Mouse (Mus musculus) cerebellum, adult 9-11 months (tissue): ENCODE data around the gene Atp5d.

ENCODE experiments used
- DNase-seq: peaks from one replicate; pipeline ENCODE4 v3.0.0; 2022

Gene Atp5d

DNA sequence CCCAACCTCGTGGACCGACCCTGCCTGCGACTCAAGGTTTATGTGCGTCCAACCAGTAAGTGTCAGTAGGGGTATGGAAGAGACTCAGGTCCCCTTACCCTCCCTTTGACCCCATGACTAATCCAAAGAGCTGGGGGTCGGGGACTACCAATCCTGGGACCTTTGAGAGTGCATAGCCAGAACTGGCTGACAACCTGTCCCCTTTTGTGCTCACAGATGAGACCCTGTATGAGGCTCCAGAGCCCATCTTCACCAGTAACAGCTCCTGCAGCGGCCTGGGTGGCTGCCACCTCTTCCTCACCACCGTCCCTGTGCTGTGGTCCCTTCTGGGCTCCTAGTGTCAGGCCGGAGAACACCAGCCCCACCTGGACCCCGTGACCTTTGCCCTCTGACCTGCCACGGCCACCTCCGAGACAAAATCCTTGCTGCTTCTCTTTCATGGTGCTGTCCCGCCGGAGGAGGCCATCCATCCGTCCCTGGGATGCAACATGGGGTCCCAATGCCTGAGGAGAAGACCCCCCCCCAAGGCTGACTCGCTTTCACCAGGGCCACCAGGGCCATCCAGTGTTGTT lies 50.1 kb downstream of the Atp5d start:
- peak; percentile 41 for DNase-seq

DNA sequence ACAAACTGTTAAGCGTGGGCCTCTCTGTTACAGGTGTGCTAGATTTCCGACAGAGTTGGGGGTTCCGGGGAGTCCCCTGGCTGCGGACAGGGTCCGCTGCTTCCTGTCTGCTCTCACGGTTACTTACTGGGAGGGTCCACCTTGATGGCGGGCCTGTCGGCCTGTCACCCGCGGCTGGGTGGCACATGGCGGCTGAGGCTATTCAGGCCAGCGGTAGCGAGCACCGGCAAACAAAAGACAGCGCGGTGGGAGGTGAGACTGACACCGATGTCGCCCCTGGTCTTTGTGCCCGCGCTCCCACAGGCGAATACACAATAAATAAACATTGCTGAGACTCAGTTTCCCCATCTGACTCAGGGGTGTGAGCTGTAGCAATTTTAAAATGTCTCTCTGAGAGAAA lies 51.6 kb downstream of the Atp5d start:
- DNase-seq: peak; percentile 21

DNA sequence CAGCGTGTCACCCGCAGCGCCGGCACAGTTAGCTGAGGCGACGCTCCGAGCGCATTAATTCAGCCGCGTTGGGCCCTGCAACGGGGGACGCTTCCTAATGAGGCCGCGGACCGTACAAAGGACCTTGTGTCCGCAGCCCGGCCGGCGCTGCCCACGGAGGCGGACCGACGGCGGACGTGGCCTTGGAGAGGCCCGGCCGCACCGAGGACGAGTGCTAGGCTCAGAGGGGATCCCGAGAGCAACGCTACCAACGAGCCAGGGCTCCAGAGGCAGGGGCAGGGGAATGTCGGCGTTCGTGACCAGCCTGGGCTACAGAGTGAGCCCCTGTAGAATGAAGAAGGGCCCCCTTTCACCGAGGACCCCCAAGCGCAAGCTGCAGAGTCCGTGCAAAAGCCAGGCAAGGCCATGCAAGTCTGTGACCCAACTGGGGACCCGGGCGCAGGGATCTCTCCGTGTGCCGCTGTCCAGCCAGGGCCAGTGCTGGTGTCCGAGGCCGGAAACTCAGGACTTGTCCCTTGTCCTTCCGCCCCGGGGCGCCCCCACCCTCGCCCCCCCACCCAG lies 52.1 kb downstream of the Atp5d start:
- peak; percentile 44 for DNase-seq

DNA sequence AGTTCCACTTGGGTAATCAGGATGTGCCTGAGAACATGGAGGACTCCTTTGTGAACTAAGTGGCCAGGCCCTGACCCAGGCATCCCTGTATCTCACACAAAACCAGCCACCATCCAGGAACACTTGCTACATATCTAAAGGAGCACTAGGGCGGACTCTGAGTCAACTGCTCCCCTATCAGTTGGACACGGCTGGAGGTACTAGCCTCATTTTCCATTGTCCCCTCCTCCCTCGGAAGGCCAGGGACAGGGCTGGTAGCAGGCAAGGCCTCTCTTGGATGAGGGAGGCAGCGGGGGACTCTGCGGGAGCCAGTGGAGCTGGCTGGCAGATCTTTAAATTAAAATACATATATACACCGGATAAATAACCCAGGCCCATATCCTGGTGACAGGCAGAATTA lies 55.5 kb downstream of the Atp5d start:
- DNase-seq: peak; percentile 5

DNA sequence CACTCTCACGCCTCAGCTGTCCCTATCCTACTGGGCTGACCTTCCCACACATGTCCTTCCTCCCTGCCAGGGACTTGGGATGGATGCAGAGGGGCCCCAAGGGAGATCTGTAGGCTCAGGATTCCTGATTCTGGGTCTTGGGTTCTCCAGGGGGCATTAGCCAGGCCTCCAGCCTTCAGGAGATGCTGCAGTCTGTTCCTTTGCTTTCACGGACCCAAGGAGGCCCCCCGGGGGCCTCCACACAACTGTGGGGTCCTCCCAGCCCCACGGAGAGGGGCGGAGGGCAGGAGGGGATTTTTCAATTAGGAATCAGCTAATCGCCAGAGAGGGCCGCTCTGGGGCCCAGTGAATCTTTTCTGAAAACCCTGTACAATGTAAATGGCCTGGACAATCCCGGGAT lies 56.0 kb downstream of the Atp5d start:
- DNase-seq: no peak
